Mouse (Mus musculus) heart, adult 2 months (tissue): ENCODE results near the gene Tprn. TPM values are rescaled to one million over a fixed set of nuclear protein-coding genes. Genes with fewer than 3 reads are reported as not detected.
A peak's percentile ranks its signal among the peaks of the same experiment; 100 is the strongest.

ENCODE experiments used
- DNase-seq, 2 experiments: peaks; one replicate each; pipeline ENCODE4 v3.0.0; 2021
- H3K27ac ChIP-seq: fragments of 200-600 bp; 2 replicates; pipeline ENCODE4 v1.8.1; 2022
- H3K27me3 ChIP-seq: fragments of 200-500 bp; 2 replicates; pipeline ENCODE4 v1.6.1; 2012; ENCODE audit warnings: mild to moderate bottlenecking, low read length, inconsistent platforms, mixed read lengths; ENCODE audit not compliant: control insufficient read depth, insufficient read depth
- H3K36me3 ChIP-seq: fragments of 200-500 bp; 2 replicates; pipeline ENCODE4 v1.6.1; 2012; ENCODE audit warnings: low read length, inconsistent platforms; ENCODE audit not compliant: control insufficient read depth, insufficient read depth
- H3K4me1 ChIP-seq: fragments of 200-500 bp; 2 replicates; pipeline ENCODE4 v1.6.1; 2011; ENCODE audit warnings: low read length; ENCODE audit not compliant: control insufficient read depth, insufficient read depth
- H3K4me3 ChIP-seq: fragments of 200-600 bp; 2 replicates; pipeline ENCODE4 v1.8.1; 2022
- H3K79me2 ChIP-seq: fragments of 200-500 bp; replicated peaks from 2 replicates; pipeline ENCODE4 v1.6.1; 2012; ENCODE audit warnings: mild to moderate bottlenecking, inconsistent platforms, low read length, moderate library complexity, mixed read lengths; ENCODE audit not compliant: control insufficient read depth, insufficient read depth
- H3K9ac ChIP-seq: fragments of 200-500 bp; 2 replicates; pipeline ENCODE4 v1.6.1; 2012; ENCODE audit warnings: low read depth, mild to moderate bottlenecking, control low read depth, inconsistent platforms, low read length, mixed read lengths
- CTCF ChIP-seq: fragments of 200-600 bp; IDR thresholded peaks from 2 replicates; pipeline ENCODE4 v1.8.1; 2022; ENCODE audit warnings: antibody characterized with exemption, mild to moderate bottlenecking, moderate library complexity
- EP300 ChIP-seq: fragments of 200-500 bp; IDR thresholded peaks from 2 replicates; pipeline ENCODE4 v1.6.1; 2011; ENCODE audit warnings: low read depth, low read length, control low read depth; ENCODE audit not compliant: insufficient read depth
- POLR2A ChIP-seq: fragments of 200-500 bp; IDR thresholded peaks from 2 replicates; pipeline ENCODE4 v1.6.1; 2011; ENCODE audit warnings: mild to moderate bottlenecking, low read depth, low read length, control low read depth; ENCODE audit not compliant: insufficient read depth
- WGBS: fragments of 180-500 bp; shearing (Covaris S2); methylation state at CpG from one replicate; pipeline ENCODE4 v1.1.7; 2018; 5-methylcytosine and 5-hydroxymethylcytosine counted together
- intact Hi-C: fragments of 180-260 bp; cut with DNase I; formaldehyde crosslinking; loops from one replicate; pipeline ENCODE4 v1.15.1; 2025
- polyA plus RNA-seq: library from polyadenylated mRNA; depleted of rRNA; stranded (reverse); fragments of >200 nt; gene quantifications from 2 replicates; pipeline ENCODE4 v1.2.3, GENCODE M21; 2012
- total RNA-seq, 2 experiments: library from RNA; stranded (reverse); gene quantifications; 2 replicates each; pipeline ENCODE4 v1.2.3; 2021

Gene Tprn
- total and polyA plus RNA-seq, 3 experiments, result 5.9 to 9.9 (median 6.7) TPM

GRCm38 (mm10) chr2:25239766-25240165 is 22.7 kb upstream of the Tprn start:
- H3K9ac ChIP-seq, result no peak overlapping the region
- no peaks in the 10 kb centered on the region for H3K36me3 ChIP-seq
- intact Hi-C loops, result no loop called here
- H3K4me3 ChIP-seq, result no peak overlapping the region
- no peaks in the 10 kb centered on the region for H3K79me2 ChIP-seq
- DNase-seq, result peak in 1 of 2 experiments; percentile 12
- no peak for TF ChIP-seq CTCF
- no peak for TF ChIP-seq POLR2A
- no peak for TF ChIP-seq EP300
- no peak overlapping the region for H3K27ac ChIP-seq
- H3K27me3 ChIP-seq, result peaks cover 5% of the 10 kb centered on the region; the same call in 1 of the 2 replicates
- H3K4me1 ChIP-seq, result peaks cover 2% of the 10 kb centered on the region; the same call in 1 of the 2 replicates
- WGBS, result 77% methylated on average over 3 of the region's 3 CpGs

GRCm38 (mm10) chr2:25240310-25240709 is 22.1 kb upstream of the Tprn start:
- no peak overlapping the region; the same call in 1 of the 2 replicates for H3K4me3 ChIP-seq
- H3K4me1 ChIP-seq, result peaks cover 2% of the 10 kb centered on the region; the same call in 1 of the 2 replicates
- H3K27ac ChIP-seq, result no peak overlapping the region
- no peak for DNase-seq
- H3K27me3 ChIP-seq, result peaks cover 5% of the 10 kb centered on the region; the same call in 1 of the 2 replicates
- H3K79me2 ChIP-seq, result no peaks in the 10 kb centered on the region
- no peak overlapping the region for H3K9ac ChIP-seq
- TF ChIP-seq CTCF (no peak), POLR2A (no peak), EP300 (no peak)
- intact Hi-C loops, result no loop called here
- 58% methylated on average over 8 of the region's 8 CpGs for WGBS
- no peaks in the 10 kb centered on the region for H3K36me3 ChIP-seq

- Histone ChIP-seq H3K9ac (0 out of 2 replicates have a peak overlapping the region, but pooled peaks have one; percentile 25), H3K4me1 (peaks cover 2% of the 10 kb centered on the region; the same call in 1 of the 2 replicates), H3K79me2 (no peaks in the 10 kb centered on the region), H3K27me3 (peaks cover 5% of the 10 kb centered on the region; the same call in 1 of the 2 replicates), H3K36me3 (no peaks in the 10 kb centered on the region), H3K27ac (no peak overlapping the region; the same call in 1 of the 2 replicates), H3K4me3 (peak overlapping the region; percentile 36)
- TF ChIP-seq POLR2A (no peak), CTCF (no peak), EP300 (no peak)
- DNase-seq, result peak; percentile 66 to 67
- WGBS, result 3% methylated on average over 29 of the region's 29 CpGs
- intact Hi-C loops, result no loop called here
These were observed 21.5 kb upstream of the Tprn start for GRCm38 (mm10) chr2:25240723-25241437.

- TF ChIP-seq POLR2A, result no peak
- TF ChIP-seq EP300, result no peak
- no peak for TF ChIP-seq CTCF
- intact Hi-C loops, result no loop called here
- Histone ChIP-seq H3K27me3 (peaks cover 5% of the 10 kb centered on the region; the same call in 1 of the 2 replicates), H3K36me3 (no peaks in the 10 kb centered on the region), H3K27ac (no peak overlapping the region), H3K4me1 (peaks cover 2% of the 10 kb centered on the region; the same call in 1 of the 2 replicates), H3K9ac (no peak overlapping the region), H3K79me2 (no peaks in the 10 kb centered on the region), H3K4me3 (no peak overlapping the region)
- WGBS, result 19% methylated on average over 6 of the region's 6 CpGs
- no peak for DNase-seq
These were observed 21.0 kb upstream of the Tprn start for GRCm38 (mm10) chr2:25241438-25241775.

- H3K4me3 ChIP-seq, result peak within 1 kb of the TSS; percentile 36
- intact Hi-C loops, result no loop called here
- no peak within 1 kb of the TSS; the same call in 1 of the 2 replicates for H3K27ac ChIP-seq
- DNase-seq, result no peak
- WGBS, result under 1% methylated on average over 53 of the region's 59 CpGs
- H3K4me1 ChIP-seq, result peaks cover 2% of the 10 kb centered on the region; the same call in 1 of the 2 replicates
- peaks cover 5% of the 10 kb centered on the region; the same call in 1 of the 2 replicates for H3K27me3 ChIP-seq
- no peaks in the 10 kb centered on the region for H3K79me2 ChIP-seq
- H3K36me3 ChIP-seq, result no peaks in the 10 kb centered on the region
- no peak within 1 kb of the TSS for H3K9ac ChIP-seq
- no peak for TF ChIP-seq CTCF
- no peak for TF ChIP-seq EP300
- TF ChIP-seq POLR2A, result no peak
These were observed 20.3 kb upstream of the Tprn start, which contains the start of the genes Rnf208 and Cysrt1 for GRCm38 (mm10) chr2:25242101-25242506. TSS of gene Rnf208 (plus strand) at chr2:25242255. TSS of gene Cysrt1 (minus strand) at chr2:25242452.

GRCm38 (mm10) chr2:25243342-25243741 is 19.1 kb upstream of the Tprn start:
- WGBS, result 71% methylated on average over 8 of the region's 8 CpGs
- no peak for TF ChIP-seq EP300
- Histone ChIP-seq H3K79me2 (no peaks in the 10 kb centered on the region), H3K27me3 (peaks cover 5% of the 10 kb centered on the region; the same call in 1 of the 2 replicates), H3K4me1 (peaks cover 2% of the 10 kb centered on the region; the same call in 1 of the 2 replicates), H3K36me3 (no peaks in the 10 kb centered on the region), H3K27ac (no peak overlapping the region), H3K9ac (no peak overlapping the region), H3K4me3 (no peak overlapping the region)
- no peak for DNase-seq
- intact Hi-C loops, result no loop called here
